Mouse (Mus musculus) E14TG2a.4 (cell line): ENCODE results near the gene Tmem266.

ENCODE experiments used
- H3K27me3 ChIP-seq: 2 replicates; pipeline ENCODE4 v1.6.1; 2014; ENCODE audit warnings: low read length, control low read depth; ENCODE audit not compliant: insufficient read depth
- H3K36me3 ChIP-seq: 2 replicates; pipeline ENCODE4 v1.6.1; 2014; ENCODE audit warnings: low read length, control low read depth; ENCODE audit not compliant: insufficient read depth
- H3K4me1 ChIP-seq: replicated peaks from 2 replicates; pipeline ENCODE4 v1.6.1; 2014; ENCODE audit warnings: low read depth, low read length, control low read depth
- H3K4me3 ChIP-seq: replicated peaks from 2 replicates; pipeline ENCODE4 v1.5.1; 2014; ENCODE audit warnings: mild to moderate bottlenecking, low read length
- H3K9me3 ChIP-seq: 2 replicates; pipeline ENCODE4 v1.6.1; 2014; ENCODE audit warnings: low read length, control low read depth
- CTCF ChIP-seq: conservative IDR thresholded peaks from 2 replicates; pipeline ENCODE4 v1.5.1; 2014; ENCODE audit warnings: low read length
- NANOG ChIP-seq: IDR thresholded peaks from 2 replicates; pipeline ENCODE4 v1.6.1; 2014; ENCODE audit warnings: borderline replicate concordance, low read length, mixed read lengths
- POU5F1 ChIP-seq: IDR thresholded peaks from 2 replicates; pipeline ENCODE4 v1.6.1; 2014; ENCODE audit warnings: low read length, borderline replicate concordance

Gene Tmem266

DNA sequence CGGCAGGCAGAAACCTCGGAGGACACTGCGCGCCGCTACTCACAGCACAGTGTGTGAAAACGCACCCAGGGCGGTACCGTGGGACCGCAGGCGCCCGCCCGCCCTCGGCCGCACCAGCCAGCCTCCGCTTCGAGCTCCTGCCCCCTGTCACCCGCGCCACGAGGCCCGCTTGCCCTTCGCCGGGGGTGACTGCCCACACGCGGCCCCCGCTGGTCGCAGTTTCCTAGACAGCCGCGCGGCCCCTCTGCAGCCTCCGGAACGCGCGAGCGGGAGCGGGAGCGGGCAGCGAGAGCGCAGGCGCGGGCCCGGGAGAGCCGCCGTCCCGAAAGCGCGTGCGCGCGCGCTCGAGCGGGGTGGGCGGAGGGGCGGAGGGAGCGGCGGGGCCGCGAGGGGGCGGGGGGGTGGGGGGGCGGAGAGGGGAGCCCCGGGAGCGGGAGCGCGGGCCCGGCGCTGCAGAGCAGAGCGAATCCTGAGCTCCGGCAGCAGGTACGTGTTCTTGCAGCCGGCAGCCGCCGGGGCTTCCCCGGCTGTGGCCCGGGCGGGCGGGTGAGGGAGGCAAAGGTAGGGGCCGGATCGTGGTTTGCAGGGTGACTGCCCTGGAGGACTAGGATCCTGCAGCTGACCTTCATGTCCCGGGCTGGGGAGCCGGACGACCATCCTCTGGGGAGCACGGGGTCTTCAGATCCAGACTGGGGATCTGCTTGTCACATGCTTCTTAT lies at the start of gene Tmem266, which contains the start of gene Nrg4:
Tmem266 (plus strand) TSS at position 399 of the 719 bp plus-strand sequence.
Nrg4 (minus strand) TSS at position 330 of the 719 bp plus-strand sequence.
- H3K4me3 ChIP-seq, result peak within 1 kb of the TSS; percentile 89
- no peaks in the 10 kb centered on the region for H3K9me3 ChIP-seq
- TF ChIP-seq POU5F1, result no peak
- no peak for TF ChIP-seq NANOG
- TF ChIP-seq CTCF, result no peak
- peaks cover 18% of the 10 kb centered on the region for H3K4me1 ChIP-seq
- no peaks in the 10 kb centered on the region for H3K36me3 ChIP-seq
- H3K27me3 ChIP-seq, result peaks cover 67% of the 10 kb centered on the region

DNA sequence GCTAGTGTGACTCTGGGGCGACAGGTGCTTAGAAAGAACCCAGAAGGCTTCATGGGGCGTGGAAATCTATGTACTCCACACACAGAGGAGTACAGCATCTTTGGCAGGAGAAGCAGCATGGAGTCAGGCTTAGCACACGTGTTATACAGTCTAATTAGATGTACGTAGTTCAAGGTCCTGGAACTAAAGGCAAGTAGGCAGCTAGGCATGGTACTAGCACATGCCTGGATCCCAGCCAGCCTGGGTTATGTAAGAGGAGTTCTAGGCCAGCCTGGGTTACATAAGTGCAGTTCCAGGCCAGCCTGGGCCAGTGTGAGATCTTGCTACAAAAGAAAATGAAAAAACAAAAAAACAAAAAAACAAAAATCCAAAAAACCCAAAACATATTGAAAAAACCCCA lies 49.2 kb upstream of the Tmem266 start:
- Histone ChIP-seq H3K9me3 (no peaks in the 10 kb centered on the region), H3K36me3 (no peaks in the 10 kb centered on the region), H3K4me1 (peaks cover under 1% of the 10 kb centered on the region), H3K27me3 (no peaks in the 10 kb centered on the region), H3K4me3 (no peak overlapping the region)
- TF ChIP-seq NANOG, result no peak
- TF ChIP-seq POU5F1, result no peak
- no peak for TF ChIP-seq CTCF

- Histone ChIP-seq H3K4me3 (no peak overlapping the region), H3K4me1 (peaks cover 13% of the 10 kb centered on the region), H3K36me3 (no peaks in the 10 kb centered on the region), H3K9me3 (no peaks in the 10 kb centered on the region), H3K27me3 (no peaks in the 10 kb centered on the region)
- no peak for TF ChIP-seq CTCF
- TF ChIP-seq POU5F1, result no peak
- no peak for TF ChIP-seq NANOG
Observed at GRCm38 (mm10) chr9:55279114-55279825, 47.4 kb upstream of the Tmem266 start.

GRCm38 (mm10) chr9:55283516-55283915 lies 43.2 kb upstream of the Tmem266 start:
- no peaks in the 10 kb centered on the region for H3K27me3 ChIP-seq
- no peaks in the 10 kb centered on the region for H3K9me3 ChIP-seq
- no peak overlapping the region for H3K4me3 ChIP-seq
- no peaks in the 10 kb centered on the region for H3K36me3 ChIP-seq
- TF ChIP-seq NANOG (no peak), CTCF (no peak), POU5F1 (no peak)
- peaks cover 13% of the 10 kb centered on the region for H3K4me1 ChIP-seq

- Histone ChIP-seq H3K27me3 (no peaks in the 10 kb centered on the region), H3K4me1 (peaks cover 13% of the 10 kb centered on the region), H3K4me3 (no peak overlapping the region), H3K36me3 (no peaks in the 10 kb centered on the region), H3K9me3 (no peaks in the 10 kb centered on the region)
- no peak for TF ChIP-seq CTCF
- no peak for TF ChIP-seq NANOG
- TF ChIP-seq POU5F1, result no peak
Observed at GRCm38 (mm10) chr9:55285197-55285596, 41.5 kb upstream of the Tmem266 start.

DNA sequence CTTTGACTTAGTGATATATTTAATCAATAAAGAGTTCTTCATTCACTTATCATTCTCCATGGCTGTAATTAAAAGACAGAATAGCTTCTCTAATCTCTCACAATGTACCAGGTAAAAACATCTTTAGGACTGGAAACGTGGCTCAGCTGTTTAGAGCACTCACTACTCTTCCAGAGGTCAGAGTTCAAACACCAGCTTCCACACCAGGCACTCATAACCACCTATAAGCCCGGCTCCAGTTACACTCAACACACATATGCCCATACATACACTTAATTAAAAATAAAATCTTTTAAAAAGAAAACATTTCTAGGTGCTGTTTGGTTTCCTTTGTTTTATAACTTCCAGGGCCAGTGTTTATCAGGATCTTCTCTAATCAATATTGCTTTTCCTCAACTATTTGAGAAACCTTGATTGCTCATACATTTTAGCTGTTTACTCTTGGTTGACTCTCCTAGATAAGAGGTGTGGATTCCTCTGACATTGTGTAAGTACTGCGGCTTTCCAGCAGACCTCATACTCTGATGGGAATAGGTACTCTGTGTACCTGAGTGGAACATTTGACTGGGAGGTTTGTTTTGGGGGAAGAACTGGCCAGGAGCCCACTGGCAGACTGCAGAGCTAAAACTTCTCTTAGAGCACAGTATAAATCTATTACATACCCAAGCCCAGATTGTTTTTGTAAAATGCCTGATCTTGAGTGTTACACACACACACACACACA lies 37.1 kb upstream of the Tmem266 start:
- TF ChIP-seq NANOG (no peak), CTCF (no peak), POU5F1 (no peak)
- Histone ChIP-seq H3K27me3 (no peaks in the 10 kb centered on the region), H3K36me3 (no peaks in the 10 kb centered on the region), H3K9me3 (no peaks in the 10 kb centered on the region), H3K4me1 (0 out of 2 replicates have a peak, but pooled peaks cover 2% of the 10 kb centered on the region), H3K4me3 (no peak overlapping the region)

GRCm38 (mm10) chr9:55291966-55292365 lies 34.7 kb upstream of the Tmem266 start:
- no peaks in the 10 kb centered on the region for H3K36me3 ChIP-seq
- peak overlapping the region; percentile 57 for H3K4me3 ChIP-seq
- 0 out of 2 replicates have a peak, but pooled peaks cover 3% of the 10 kb centered on the region for H3K9me3 ChIP-seq
- H3K27me3 ChIP-seq, result no peaks in the 10 kb centered on the region
- H3K4me1 ChIP-seq, result 0 out of 2 replicates have a peak, but pooled peaks cover 2% of the 10 kb centered on the region
- TF ChIP-seq POU5F1 (no peak), NANOG (no peak), CTCF (no peak)

GRCm38 (mm10) chr9:55296221-55296620 lies 30.5 kb upstream of the Tmem266 start:
- Histone ChIP-seq H3K4me1 (peaks cover 6% of the 10 kb centered on the region; the same call in 1 of the 2 replicates), H3K9me3 (0 out of 2 replicates have a peak, but pooled peaks cover 3% of the 10 kb centered on the region), H3K36me3 (no peaks in the 10 kb centered on the region), H3K4me3 (no peak overlapping the region), H3K27me3 (no peaks in the 10 kb centered on the region)
- TF ChIP-seq CTCF (no peak), NANOG (no peak), POU5F1 (no peak)
